Mouse (Mus musculus) fibroblast of lung, adult 2 months (primary cell): ENCODE data around the gene Mxra7.
"Not testable (repeated sequence)": the region's sequence is repeated elsewhere in the genome, so short reads cannot be mapped to it uniquely, and the experiment has no call there.

Source experiments
- DNase-seq: peaks from one replicate; pipeline ENCODE4 v3.0.0-alpha.2; 2011; ENCODE audit warnings: low read depth

Gene Mxra7

GRCm38 (mm10) chr11:116847187-116848085, 19.6 kb upstream of the Mxra7 start:
- DNase-seq = no peak

DNA sequence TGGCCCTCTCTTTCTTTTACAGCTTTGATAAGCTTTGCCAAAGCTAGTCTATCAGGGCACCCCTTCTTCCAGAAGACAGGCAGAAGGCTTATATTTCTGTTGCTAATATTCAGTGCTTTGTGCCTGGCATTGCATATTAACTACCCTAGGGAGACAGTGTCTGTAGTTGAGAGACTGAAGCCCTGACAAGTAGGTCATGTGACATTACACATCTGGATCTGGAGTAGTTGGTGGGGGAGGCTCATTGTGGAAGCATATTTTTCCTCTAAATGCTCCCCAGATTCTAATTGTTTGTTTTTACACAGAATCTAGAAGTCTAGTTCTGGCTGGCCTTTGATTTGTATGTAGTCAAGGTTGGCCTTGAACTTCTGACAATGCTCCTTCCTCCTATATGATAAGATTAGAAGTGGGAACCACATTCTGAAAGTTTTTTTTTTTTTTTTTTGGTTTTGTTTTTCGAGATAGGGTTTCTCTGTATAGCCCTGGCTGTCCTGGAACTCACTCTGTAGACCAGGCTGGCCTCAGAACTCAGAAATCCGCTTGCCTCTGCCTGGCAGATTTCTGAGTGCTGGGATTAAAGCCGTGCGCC, 18.8 kb upstream of the Mxra7 start:
- DNase-seq = no peak

DNA sequence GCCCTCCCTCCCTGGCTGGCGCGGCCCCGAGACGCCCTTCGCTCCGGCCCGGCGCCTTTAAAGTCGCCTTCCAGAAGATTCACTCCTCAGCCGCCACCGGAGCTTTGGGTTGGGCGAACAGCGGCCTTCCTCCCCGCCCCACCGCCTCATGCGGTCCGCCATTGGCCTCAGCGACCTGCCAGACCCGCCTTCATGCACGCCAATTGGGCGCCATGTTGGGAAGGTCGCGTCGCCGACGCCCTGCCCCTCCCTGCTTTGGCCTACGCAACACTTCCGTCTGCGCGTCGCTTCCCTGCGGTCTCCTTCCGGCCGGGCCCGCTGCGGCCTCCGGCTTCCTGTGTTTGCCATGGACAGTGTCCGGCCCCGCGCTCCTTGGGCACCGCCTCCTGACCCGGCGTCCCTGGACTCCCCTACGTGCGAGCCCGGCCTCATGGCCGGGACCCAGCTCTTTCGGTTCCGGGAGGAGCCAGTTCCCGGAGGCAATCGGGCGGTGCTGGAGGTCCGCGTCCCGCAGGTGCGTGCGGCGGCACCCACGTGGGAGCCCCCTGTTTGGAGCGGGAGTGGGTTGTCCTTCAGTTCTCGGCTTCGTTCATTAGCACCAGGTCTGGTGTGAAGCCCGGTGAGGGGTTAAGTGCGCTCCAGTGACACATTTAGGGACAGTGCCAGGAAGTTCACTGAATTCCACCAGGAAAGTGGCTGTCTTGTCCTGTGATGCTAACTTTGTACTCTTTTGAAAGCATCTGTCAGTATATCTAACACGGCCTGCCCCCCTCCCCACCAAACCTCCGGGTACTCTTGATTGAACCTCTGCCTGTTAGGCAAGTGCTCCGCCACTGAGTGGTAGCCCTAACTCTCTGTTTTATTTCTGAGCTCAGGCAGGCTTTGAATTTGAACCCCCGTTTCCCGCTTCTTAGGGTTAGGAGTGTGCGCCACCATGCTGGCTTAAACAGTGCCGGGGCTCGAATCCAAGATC, 15.7 kb upstream of the Mxra7 start, which contains the start of the genes Mettl23 and Jmjd6:
Gene Mettl23, plus strand, starts transcription at position 18 of the 973 bp plus-strand sequence.
Gene Jmjd6, minus strand, starts transcription at position 189 of the 973 bp plus-strand sequence.
- peak; percentile 96 for DNase-seq

GRCm38 (mm10) chr11:116842531-116843260, 14.8 kb upstream of the Mxra7 start:
- DNase-seq = no peak

DNA sequence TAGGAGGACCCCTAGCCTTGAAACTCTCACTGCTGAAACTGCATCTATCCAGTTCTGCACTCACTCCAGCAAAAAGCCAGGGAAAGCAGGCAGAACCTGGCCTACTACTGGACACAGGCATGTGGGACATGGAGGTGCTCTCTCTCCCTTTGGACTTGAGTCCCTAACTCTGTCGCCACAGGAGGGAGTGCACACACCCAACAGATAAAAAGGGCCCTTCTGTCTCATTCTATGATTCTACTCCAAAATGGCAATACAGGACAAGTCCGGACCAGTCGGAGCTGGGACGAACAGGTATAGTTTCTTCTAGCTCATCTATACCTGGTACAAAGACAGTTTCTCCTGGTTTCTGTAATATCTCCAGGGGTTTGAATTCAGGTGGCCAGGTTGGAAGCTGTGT, 12.9 kb upstream of the Mxra7 start:
- no peak for DNase-seq

DNA sequence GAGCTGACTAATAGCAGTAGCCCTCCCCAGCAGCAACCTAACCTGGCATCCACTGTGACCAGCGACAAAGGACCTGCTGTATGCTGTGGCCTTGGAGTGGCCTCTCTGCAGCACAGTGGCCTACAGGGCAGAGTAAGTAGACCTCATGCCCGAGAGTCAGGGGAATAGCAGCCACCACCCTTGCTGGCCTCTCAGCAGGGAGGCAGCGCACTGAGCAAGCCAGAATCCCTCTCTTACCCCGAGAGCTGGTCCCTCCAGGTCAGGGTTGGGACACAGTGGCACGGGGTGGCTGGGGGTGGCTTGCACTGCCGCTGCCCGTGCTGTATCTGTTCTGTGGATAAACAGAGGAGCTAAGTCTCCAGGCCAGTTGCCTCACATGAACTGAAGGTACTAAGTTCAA, 11.8 kb upstream of the Mxra7 start:
- no peak for DNase-seq

GRCm38 (mm10) chr11:116838936-116839335, 11.1 kb upstream of the Mxra7 start:
- no peak for DNase-seq

GRCm38 (mm10) chr11:116837441-116837840, 9.6 kb upstream of the Mxra7 start:
- no peak for DNase-seq

DNA sequence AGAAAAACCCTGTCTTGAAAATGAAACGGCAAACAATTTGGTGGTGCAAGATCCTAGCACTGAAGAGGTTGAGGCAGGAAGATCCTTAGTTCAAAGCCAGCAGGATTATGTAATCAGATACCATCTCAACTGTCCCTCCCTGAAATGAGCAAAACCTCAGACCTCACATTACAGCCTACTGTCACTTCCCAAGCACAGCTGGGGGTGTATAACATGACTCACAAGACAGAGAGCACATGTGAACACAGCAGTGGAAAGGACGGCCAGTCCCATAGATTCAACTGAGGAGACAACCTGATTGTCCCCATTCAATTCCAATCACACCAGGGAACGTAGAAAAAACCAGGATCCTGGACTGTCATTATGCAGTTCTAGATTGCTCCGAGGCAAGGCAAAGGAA, 8.4 kb upstream of the Mxra7 start:
- no peak for DNase-seq

GRCm38 (mm10) chr11:116834954-116835353, 7.1 kb upstream of the Mxra7 start:
- DNase-seq = no peak

- no peak for DNase-seq
Measured at GRCm38 (mm10) chr11:116832172-116832685, 4.4 kb upstream of the Mxra7 start.

GRCm38 (mm10) chr11:116826550-116827504, 1.0 kb downstream of the Mxra7 start:
- DNase-seq = no peak

GRCm38 (mm10) chr11:116825230-116825629, 2.6 kb downstream of the Mxra7 start:
- DNase-seq = no peak

DNA sequence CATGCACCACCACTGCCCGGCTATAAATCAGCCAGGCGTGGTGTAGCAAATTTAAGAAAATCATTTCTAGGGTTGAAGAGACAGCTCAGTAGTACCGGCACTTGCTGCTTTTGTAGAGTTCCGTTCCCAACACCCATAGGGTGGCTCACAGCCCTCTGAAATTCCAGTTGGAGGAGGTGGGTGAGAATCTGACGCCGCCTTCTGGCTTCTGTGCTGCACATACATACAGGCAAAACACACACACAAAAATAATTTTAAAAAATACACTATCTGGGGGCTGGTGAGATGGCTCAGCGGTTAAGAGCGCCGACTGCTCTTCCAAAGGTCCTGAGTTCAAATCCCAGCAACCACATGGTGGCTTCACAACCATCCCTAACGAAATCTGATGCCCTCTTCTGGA, 4.0 kb downstream of the Mxra7 start:
- DNase-seq = not testable (repeated sequence)

DNA sequence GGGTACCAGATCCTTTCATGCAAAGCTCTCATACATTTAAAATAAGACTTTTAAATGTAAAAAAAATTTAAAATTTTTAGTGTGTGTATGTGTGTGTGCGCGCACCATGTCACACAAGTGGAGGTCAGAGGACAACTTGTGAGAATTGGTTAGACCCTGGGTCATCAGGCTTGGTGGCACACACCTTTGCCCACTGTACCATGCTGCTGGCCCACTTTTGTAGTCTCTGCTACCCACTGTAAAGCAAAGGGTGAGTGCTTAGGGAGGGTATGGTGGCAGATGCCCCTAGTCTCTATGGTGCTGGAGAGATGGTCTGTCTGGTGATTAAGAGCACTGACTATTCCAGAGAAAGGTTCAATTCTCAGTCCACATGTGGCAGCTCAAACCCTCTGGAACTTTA, 4.6 kb downstream of the Mxra7 start:
- DNase-seq = no peak

- DNase-seq = no peak
Measured at GRCm38 (mm10) chr11:116822626-116823025, 5.2 kb downstream of the Mxra7 start.

GRCm38 (mm10) chr11:116822215-116822614, 5.6 kb downstream of the Mxra7 start:
- no peak for DNase-seq

DNA sequence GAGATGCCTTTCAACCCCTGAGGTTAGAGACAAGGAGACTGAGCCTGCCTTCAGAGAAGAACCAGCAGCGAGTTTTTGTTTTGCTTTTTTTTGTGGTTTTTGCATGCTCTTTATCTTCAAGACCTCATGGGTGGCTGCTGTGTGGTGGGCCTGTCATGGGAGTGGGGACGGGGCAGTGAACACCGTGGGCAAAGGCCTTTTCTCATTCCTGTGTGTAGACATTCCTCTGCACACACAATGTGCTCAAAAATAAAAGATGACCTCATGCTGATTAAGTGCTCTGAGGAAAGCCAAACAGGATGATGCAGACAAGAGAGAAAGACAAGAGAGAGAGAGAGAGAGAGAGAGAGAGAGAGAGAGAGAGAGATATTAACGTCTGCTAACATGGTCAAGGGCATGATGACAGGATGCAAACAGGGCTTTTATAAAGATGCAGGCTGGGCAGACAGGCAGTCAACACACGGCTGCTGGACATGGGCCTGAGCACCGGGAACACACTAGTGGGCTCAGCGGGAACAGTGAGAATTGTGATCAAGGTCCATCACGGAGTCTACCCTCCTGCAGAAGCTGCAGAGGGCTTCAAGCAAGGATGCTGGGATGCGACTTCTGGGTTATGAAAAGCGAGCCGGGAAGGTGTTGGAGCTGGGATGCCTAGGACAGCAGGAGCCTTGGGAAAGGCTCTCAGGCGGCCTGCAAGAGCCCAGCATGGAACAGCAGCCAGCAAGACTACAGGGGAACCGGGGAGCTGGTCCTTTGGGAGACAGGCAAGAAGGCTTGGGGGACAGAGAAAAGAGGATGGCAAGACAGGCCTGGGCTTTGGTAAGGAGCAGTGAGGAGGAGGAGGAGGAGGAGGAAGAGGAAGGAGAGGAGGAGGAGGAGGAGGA, 6.5 kb downstream of the Mxra7 start:
- DNase-seq = no peak
